Mouse (Mus musculus): ENCODE measurements around the gene Gm45783. TPM values are rescaled to one million over a fixed set of nuclear protein-coding genes. Genes with fewer than 3 reads are reported as not detected.
"Not testable (repeated sequence)": the region's sequence is repeated elsewhere in the genome, so short reads cannot be mapped to it uniquely, and the experiment has no call there.

Gene Gm45783
- not detected in 2 replicates for polyA plus RNA-seq (2012; rRNA removed)

DNA sequence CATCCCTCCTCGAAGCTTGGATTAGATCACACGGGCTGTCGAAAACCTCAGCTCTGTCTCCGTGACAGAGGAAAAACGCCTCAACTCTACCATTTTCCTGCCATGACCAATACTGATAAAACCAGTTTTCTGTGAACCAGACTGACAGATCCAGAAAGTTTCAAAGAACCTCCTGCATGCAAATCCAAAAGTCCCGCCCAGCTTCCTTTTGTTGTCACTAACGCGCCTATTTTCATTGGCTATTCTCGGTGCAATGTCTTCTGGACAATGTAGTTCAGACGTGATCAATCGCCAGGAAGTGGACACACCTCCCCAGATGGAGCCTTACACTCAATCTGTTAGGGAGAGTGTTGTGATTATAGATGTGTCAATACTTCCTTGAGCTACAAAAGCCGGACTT is at the start of gene Gm45783:
Gene Gm45783 (minus strand): TSS at position 143 of the 400 bp plus-strand sequence.
- not testable (repeated sequence) for H3K4me1 ChIP-seq (ENCODE audit: control insufficient read depth, insufficient read depth, low read length); H3K27ac ChIP-seq (ENCODE audit: insufficient read depth, low read length); H3K27me3 ChIP-seq (ENCODE audit: control insufficient read depth, insufficient read depth, low read length); H3K4me3 ChIP-seq (replicated peaks; ENCODE audit: insufficient read depth, low read depth, low read length); DNase-seq
- 59% methylated on average over 12 of the region's 12 CpGs for WGBS

DNA sequence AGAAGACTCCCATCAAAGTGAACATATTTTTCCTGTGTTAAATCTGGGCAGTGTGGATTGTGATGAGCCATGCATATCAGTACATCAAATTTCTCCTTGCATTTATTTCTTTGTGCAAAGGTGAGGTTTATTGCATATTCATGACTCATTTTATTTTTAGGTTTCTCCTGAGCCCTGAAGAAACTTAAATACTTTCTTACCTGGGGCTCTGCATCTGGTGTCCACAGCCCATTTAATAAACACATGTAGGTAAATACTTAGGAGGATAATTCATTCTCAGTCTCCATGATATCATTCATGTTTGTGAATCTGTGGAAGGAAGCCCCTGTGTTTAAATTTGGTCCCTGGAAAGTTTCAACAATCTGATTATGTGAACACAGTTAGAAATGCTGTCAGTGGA is 25.2 kb upstream of the Gm45783 start, which contains the start of gene Vmn2r31:
Gene Vmn2r31 (minus strand): TSS at position 101 of the 400 bp plus-strand sequence.
- not testable (repeated sequence) for H3K27me3 ChIP-seq (ENCODE audit: control insufficient read depth, insufficient read depth, low read length); H3K27ac ChIP-seq (ENCODE audit: insufficient read depth, low read length); H3K4me3 ChIP-seq (replicated peaks; ENCODE audit: insufficient read depth, low read depth, low read length); DNase-seq; H3K4me1 ChIP-seq (ENCODE audit: control insufficient read depth, insufficient read depth, low read length)

DNA sequence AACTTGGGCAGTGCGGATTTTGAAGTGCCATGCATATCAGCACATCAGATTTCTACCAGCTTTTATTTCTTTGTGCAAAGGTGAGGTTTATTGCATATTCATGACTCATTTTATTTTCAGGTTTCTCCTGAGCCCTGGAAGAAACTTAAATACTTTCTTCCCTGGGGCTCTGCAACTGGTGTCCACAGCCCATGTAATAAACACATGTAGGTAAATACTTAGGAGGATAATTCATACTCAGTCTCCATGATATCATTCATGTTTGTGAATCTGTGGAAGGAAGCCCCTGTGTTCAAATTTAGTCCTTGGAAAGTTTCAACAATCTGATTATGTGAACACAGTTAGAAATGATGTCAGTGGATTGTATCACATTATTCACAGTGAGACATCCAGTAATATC is 36.9 kb downstream of the Gm45783 start, which contains the start of gene Vmn2r30:
Gene Vmn2r30 (minus strand): TSS at position 101 of the 400 bp plus-strand sequence.
- not testable (repeated sequence) for H3K4me1 ChIP-seq (ENCODE audit: control insufficient read depth, insufficient read depth, low read length); H3K27ac ChIP-seq (ENCODE audit: insufficient read depth, low read length); DNase-seq; H3K27me3 ChIP-seq (ENCODE audit: control insufficient read depth, insufficient read depth, low read length); H3K4me3 ChIP-seq (replicated peaks; ENCODE audit: insufficient read depth, low read depth, low read length)
- 63% methylated on average over 1 of the region's 1 CpGs for WGBS

DNA sequence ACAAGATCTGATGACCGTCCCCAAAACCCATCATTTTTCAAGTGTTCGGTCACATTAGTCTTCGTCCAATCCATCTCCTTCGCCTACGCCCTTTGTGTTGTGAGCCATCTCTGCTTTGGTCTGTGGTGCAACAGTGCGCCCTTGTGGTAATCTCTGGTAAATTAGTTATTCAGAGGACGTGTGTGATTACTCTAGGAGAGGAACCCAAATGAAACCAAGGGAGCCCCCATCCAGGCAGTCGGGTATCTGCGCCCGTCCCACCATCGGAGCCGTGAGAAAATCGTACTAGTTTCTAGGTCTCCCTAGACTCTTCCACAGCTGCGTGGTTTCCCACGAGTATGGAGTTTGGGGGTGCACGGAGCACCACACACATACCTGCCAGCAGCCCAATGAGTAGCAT is 78.8 kb downstream of the Gm45783 start:
- H3K4me3 ChIP-seq (replicated peaks; ENCODE audit: insufficient read depth, low read depth, low read length), result no peak overlapping the region
- peak; percentile 60 to 65 for DNase-seq
- WGBS, result 70% methylated on average over 16 of the region's 16 CpGs
- H3K27me3 ChIP-seq (ENCODE audit: control insufficient read depth, insufficient read depth, low read length), result no peaks in the 10 kb centered on the region
- H3K27ac ChIP-seq (ENCODE audit: insufficient read depth, low read length), result no peak overlapping the region
- TF ChIP-seq CTCF (IDR thresholded peaks at IDR 0.05; ENCODE audit: borderline replicate concordance, insufficient read depth, low read depth, low read length) (peak; percentile 56; the same call in 1 of the 2 replicates), POLR2A (IDR thresholded peaks at IDR 0.05; ENCODE audit: borderline replicate concordance, insufficient read depth, low read length) (no peak)
- peaks cover 5% of the 10 kb centered on the region; the same call in 1 of the 2 replicates for H3K4me1 ChIP-seq (ENCODE audit: control insufficient read depth, insufficient read depth, low read length)

Other genes starting within 250 kb of the Gm45783 start
- 1.1 and 1.3 TPM in 2 replicates for gene Zfp773, start 237.8 kb downstream of the Gm45783 start, polyA plus RNA-seq (2012; rRNA removed)
- 4.1 and 4.3 TPM in 2 replicates for gene Zfp418, start 203.2 kb downstream of the Gm45783 start, polyA plus RNA-seq (2012; rRNA removed)
- gene Zfp772, start 164.6 kb downstream of the Gm45783 start, polyA plus RNA-seq (2012; rRNA removed), result 11.8 and 12.1 TPM in 2 replicates
- gene Vmn2r29, start 127.2 kb downstream of the Gm45783 start, polyA plus RNA-seq (2012; rRNA removed), result 3.8 and 3.9 TPM in 2 replicates
- gene Gm45844, start 96.3 kb downstream of the Gm45783 start, polyA plus RNA-seq (2012; rRNA removed), result 7.8 and 8.2 TPM in 2 replicates
- 89.4 and 92.1 TPM in 2 replicates for gene Clcn4, start 73.7 kb downstream of the Gm45783 start, polyA plus RNA-seq (2012; rRNA removed)
- gene Vmn2r30, start 37.0 kb downstream of the Gm45783 start, polyA plus RNA-seq (2012; rRNA removed), result 0.03 TPM in 1 of 2 replicates, not detected in the other
- not detected in 2 replicates for gene Vmn2r31, start 25.1 kb upstream of the Gm45783 start, polyA plus RNA-seq (2012; rRNA removed)
- gene Vmn2r32, start 105.4 kb upstream of the Gm45783 start, polyA plus RNA-seq (2012; rRNA removed), result not detected in 2 replicates
- not detected in 2 replicates for gene Vmn2r33, start 192.2 kb upstream of the Gm45783 start, polyA plus RNA-seq (2012; rRNA removed)